Mouse (Mus musculus) MEL (cell line): ENCODE data around the gene Srgap2.

Experiments
- BHLHE40 ChIP-seq: IDR thresholded peaks from 2 replicates; pipeline ENCODE4 v1.6.1; 2012; ENCODE audit warnings: low read depth, mild to moderate bottlenecking, inconsistent platforms, low read length, improper control_type of control experiment, borderline replicate concordance
- CHD1 ChIP-seq: IDR thresholded peaks from 2 replicates; pipeline ENCODE4 v1.6.1; 2012; ENCODE audit warnings: low read depth, mild to moderate bottlenecking, inconsistent platforms, low read length, improper control_type of control experiment
- GATA1 ChIP-seq: IDR thresholded peaks from 2 replicates; pipeline ENCODE4 v1.6.1; 2011; ENCODE audit warnings: low read depth, low read length, improper control_type of control experiment
- KAT2A ChIP-seq: conservative IDR thresholded peaks from 2 replicates; pipeline ENCODE4 v1.6.1; 2012; ENCODE audit warnings: low read depth, low read length, improper control_type of control experiment, inconsistent platforms
- MAX ChIP-seq: IDR thresholded peaks from 2 replicates; pipeline ENCODE4 v1.6.1; 2011; ENCODE audit warnings: low read length, improper control_type of control experiment
- MXI1 ChIP-seq: IDR thresholded peaks from 2 replicates; pipeline ENCODE4 v1.6.1; 2011; ENCODE audit warnings: mild to moderate bottlenecking, low read depth, low read length, improper control_type of control experiment
- POLR2A ChIP-seq, 2 experiments: IDR thresholded peaks; 2 replicates each; pipeline ENCODE4 v1.6.1; 2011 to 2012; ENCODE audit warnings: low read length in 2 of 2, mild to moderate bottlenecking in 2 of 2, control low read depth in 1 of 2, improper control_type of control experiment in 1 of 2, low read depth in 1 of 2, moderate library complexity in 1 of 2; ENCODE audit not compliant: control insufficient read depth in 1 of 2, insufficient read depth in 1 of 2, poor library complexity in 1 of 2
- POLR2AphosphoS2 ChIP-seq: IDR thresholded peaks from 2 replicates; pipeline ENCODE4 v1.6.1; 2011; ENCODE audit warnings: low read length, improper control_type of control experiment
- POLR2AphosphoS5 ChIP-seq: IDR thresholded peaks from 2 replicates; pipeline ENCODE4 v1.6.1; 2012; ENCODE audit warnings: low read depth, borderline replicate concordance, mild to moderate bottlenecking, inconsistent platforms, low read length, moderate library complexity, mixed read lengths
- TAL1 ChIP-seq: IDR thresholded peaks from 2 replicates; pipeline ENCODE4 v1.6.1; 2012; ENCODE audit warnings: mild to moderate bottlenecking, inconsistent platforms, low read length, moderate library complexity, mixed read lengths
- TCF12 ChIP-seq: IDR thresholded peaks from 2 replicates; pipeline ENCODE4 v1.6.1; 2014; ENCODE audit warnings: low read depth, mild to moderate bottlenecking, inconsistent platforms, low read length, improper control_type of control experiment, moderate library complexity
- USF1 ChIP-seq: IDR thresholded peaks from 2 replicates; pipeline ENCODE4 v1.6.1; 2014; ENCODE audit warnings: low read depth, mild to moderate bottlenecking, inconsistent platforms, low read length, improper control_type of control experiment, moderate library complexity
- USF2 ChIP-seq, 2 experiments: IDR thresholded peaks; 2 replicates each; pipeline ENCODE4 v1.6.1; 2011 to 2012; ENCODE audit warnings: improper control_type of control experiment in 2 of 2, low read length in 2 of 2, borderline replicate concordance in 1 of 2, inconsistent platforms in 1 of 2, low read depth in 1 of 2, mild to moderate bottlenecking in 1 of 2; ENCODE audit not compliant: insufficient read depth in 1 of 2

- TF ChIP-seq USF1 (no peak), MAX (no peak), TAL1 (no peak), POLR2A (IDR thresholded peaks at IDR 0.05; ENCODE audit: control insufficient read depth in 1 of 2, insufficient read depth in 1 of 2, low read depth in 1 of 2, low read length in 2 of 2, poor library complexity in 1 of 2) (no peak), GATA1 (no peak), KAT2A (no peak), BHLHE40 (no peak), POLR2AphosphoS5 (no peak), POLR2AphosphoS2 (no peak), CHD1 (no peak), TCF12 (no peak), MXI1 (no peak), USF2 (IDR thresholded peaks at IDR 0.05; ENCODE audit: borderline replicate concordance in 1 of 2, insufficient read depth in 1 of 2, low read depth in 1 of 2, low read length in 2 of 2) (no peak)
These were observed 95.5 kb downstream of the Srgap2 start for GRCm38 (mm10) chr1:131431456-131432246.
